Mouse (Mus musculus) stomach, embryonic 14.5 days (tissue): Measurements from ENCODE around the gene Klhdc9. TPM values are rescaled to one million over a fixed set of nuclear protein-coding genes. Genes with fewer than 3 reads are reported as not detected.

Experiments
- ATAC-seq: fragments of 200-750 bp; cut with Nextera tagmentation; 2 replicates; pipeline ENCODE4 v1.8.0; 2017; ENCODE audit warnings: low read depth, moderate TSS enrichment; ENCODE audit not compliant: insufficient number of reproducible peaks, insufficient read depth, low FRiP score
- H3K27ac ChIP-seq: fragments of 300-500 bp; sonication (generic); 2 replicates; pipeline ENCODE4 v1.5.1; 2014; ENCODE audit warnings: mild to moderate bottlenecking, low read length, moderate library complexity, mixed read lengths
- H3K27me3 ChIP-seq: fragments of 300-500 bp; sonication (generic); 2 replicates; pipeline ENCODE4 v1.6.1; 2014; ENCODE audit warnings: low read length, control low read depth, mixed read lengths; ENCODE audit not compliant: control insufficient read depth, insufficient read depth
- H3K36me3 ChIP-seq: fragments of 300-500 bp; sonication (generic); 2 replicates; pipeline ENCODE4 v1.6.1; 2014; ENCODE audit warnings: mild to moderate bottlenecking, control low read depth, low read length, moderate library complexity, mixed read lengths; ENCODE audit not compliant: control insufficient read depth, insufficient read depth
- H3K4me1 ChIP-seq: fragments of 300-500 bp; sonication (generic); 2 replicates; pipeline ENCODE4 v1.6.1; 2014; ENCODE audit warnings: low read length, control low read depth, mixed read lengths; ENCODE audit not compliant: control insufficient read depth, insufficient read depth
- H3K4me2 ChIP-seq: fragments of 300-500 bp; sonication (generic); replicated peaks from 2 replicates; pipeline ENCODE4 v1.6.1; 2014; ENCODE audit warnings: low read depth, low read length, control low read depth
- H3K4me3 ChIP-seq: fragments of 300-500 bp; sonication (generic); 2 replicates; pipeline ENCODE4 v1.5.1; 2014; ENCODE audit warnings: low read depth, low read length, control low read depth
- H3K9ac ChIP-seq: fragments of 300-500 bp; sonication (generic); replicated peaks from 2 replicates; pipeline ENCODE4 v1.6.1; 2014; ENCODE audit warnings: low read depth, mild to moderate bottlenecking, control low read depth, low read length, moderate library complexity, mixed read lengths
- H3K9me3 ChIP-seq: fragments of 300-500 bp; sonication (generic); 2 replicates; pipeline ENCODE4 v1.6.1; 2016; ENCODE audit warnings: low read depth, low read length, control low read depth; ENCODE audit not compliant: control insufficient read depth
- WGBS: fragments of 180-500 bp; shearing (Covaris S2); extraction: QIAGEN DNeasy Blood & Tissue Kit; methylation state at CpG from one replicate; pipeline ENCODE4 v1.1.7; 2014; 5-methylcytosine and 5-hydroxymethylcytosine counted together
- polyA plus RNA-seq: library from polyadenylated mRNA; unstranded; fragments of >200 nt; fragmentation: Nextera tagmentation; extraction: Ambion mirVana; gene quantifications from 2 replicates; pipeline ENCODE4 v1.2.1, GENCODE M21; 2014

Klhdc9 gene
- polyA plus RNA-seq, 1 experiment from 2014 or later: 1.5 TPM

GRCm38 (mm10) chr1:171369845-171370556, 9.4 kb upstream of the Klhdc9 start, which contains the start of gene Nectin4:
Nectin4 (plus strand) TSS chr1:171370099.
- 34% methylated on average over 20 of the region's 20 CpGs for WGBS
- H3K9ac ChIP-seq: 0 out of 2 replicates have a peak within 1 kb of the TSS, but pooled peaks have one; percentile 22
- no peaks in the 10 kb centered on the region for H3K27me3 ChIP-seq
- peak; percentile 84 for ATAC-seq
- H3K9me3 ChIP-seq: no peaks in the 10 kb centered on the region
- H3K27ac ChIP-seq: peak within 1 kb of the TSS; percentile 67; the same call in 1 of the 2 replicates
- H3K4me3 ChIP-seq: peak within 1 kb of the TSS; percentile 18; the same call in 1 of the 2 replicates
- H3K4me1 ChIP-seq: peaks cover 14% of the 10 kb centered on the region; the same call in 1 of the 2 replicates
- peak within 1 kb of the TSS; percentile 29 for H3K4me2 ChIP-seq
- H3K36me3 ChIP-seq: no peaks in the 10 kb centered on the region

GRCm38 (mm10) chr1:171365934-171366333, 5.3 kb upstream of the Klhdc9 start:
- 53% methylated on average over 7 of the region's 7 CpGs for WGBS
- no peaks in the 10 kb centered on the region for H3K36me3 ChIP-seq

DNA sequence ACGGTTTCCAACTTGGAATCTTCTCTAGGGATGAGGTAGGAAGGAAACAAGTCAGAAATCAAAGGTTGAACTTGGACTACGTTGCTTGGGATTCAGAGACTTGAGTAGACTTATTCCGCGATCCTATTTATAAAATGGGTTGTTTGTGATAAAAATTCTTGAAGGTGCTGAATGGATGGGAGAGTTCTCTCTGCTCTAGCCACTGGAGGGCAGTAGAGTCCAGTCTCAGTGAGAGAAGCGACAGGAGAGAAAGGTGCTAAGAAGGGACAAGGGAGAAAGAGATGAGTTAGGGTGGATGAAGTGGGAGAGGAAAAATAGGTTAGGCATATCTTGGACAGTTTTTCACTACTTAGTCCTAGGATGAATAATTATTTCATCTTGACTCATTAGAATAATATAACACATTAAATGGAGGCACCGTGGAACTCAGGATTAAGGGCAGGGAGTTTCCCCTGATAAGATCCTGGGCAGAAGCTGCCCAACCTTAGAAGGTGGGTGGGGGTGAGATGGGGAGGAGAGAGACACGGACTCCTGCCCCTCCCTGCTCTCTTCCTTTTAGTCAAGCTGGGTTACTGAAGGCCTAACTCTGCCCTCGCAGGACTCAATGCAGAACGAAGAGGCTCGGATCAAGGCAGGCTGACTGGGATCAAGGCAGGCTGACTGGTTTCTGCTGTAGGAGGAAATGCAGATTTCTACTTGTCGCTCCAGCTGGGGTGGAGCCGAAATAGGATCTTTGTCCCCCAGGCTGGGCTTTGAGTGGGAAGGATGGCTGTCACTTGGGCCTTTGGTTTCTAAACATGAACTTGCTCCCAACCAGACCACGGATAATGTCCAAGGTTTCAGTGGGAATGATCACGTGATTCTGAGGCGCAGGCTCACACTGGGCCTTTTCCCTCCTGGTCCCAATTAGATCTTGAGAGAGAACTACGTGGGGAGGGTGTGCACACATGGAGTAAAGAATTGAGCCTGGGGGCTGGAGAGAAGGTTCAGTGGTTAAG, 807 bp upstream of the Klhdc9 start:
- no peaks in the 10 kb centered on the region for H3K27me3 ChIP-seq
- 0 out of 2 replicates have a peak, but pooled peaks cover 3% of the 10 kb centered on the region for H3K9me3 ChIP-seq
- H3K4me2 ChIP-seq: peak overlapping the region; percentile 57
- peak; percentile 70; the same call in 1 of the 2 replicates for ATAC-seq
- peaks cover 6% of the 10 kb centered on the region for H3K4me1 ChIP-seq
- peak overlapping the region; percentile 47 for H3K4me3 ChIP-seq
- peaks cover 13% of the 10 kb centered on the region; the same call in 1 of the 2 replicates for H3K36me3 ChIP-seq
- 27% methylated on average over 16 of the region's 16 CpGs for WGBS
- peak overlapping the region; percentile 49 for H3K9ac ChIP-seq
- peak overlapping the region; percentile 34; the same call in 1 of the 2 replicates for H3K27ac ChIP-seq

More at GRCm38 (mm10) chr1:171365934-171366333, 5.3 kb upstream of the Klhdc9 start:
- Histone ChIP-seq H3K4me2 (no peak overlapping the region), H3K27ac (no peak overlapping the region), H3K4me1 (no peaks in the 10 kb centered on the region), H3K27me3 (no peaks in the 10 kb centered on the region), H3K9me3 (no peaks in the 10 kb centered on the region), H3K4me3 (no peak overlapping the region), H3K9ac (no peak overlapping the region)
- no peak for ATAC-seq

DNA sequence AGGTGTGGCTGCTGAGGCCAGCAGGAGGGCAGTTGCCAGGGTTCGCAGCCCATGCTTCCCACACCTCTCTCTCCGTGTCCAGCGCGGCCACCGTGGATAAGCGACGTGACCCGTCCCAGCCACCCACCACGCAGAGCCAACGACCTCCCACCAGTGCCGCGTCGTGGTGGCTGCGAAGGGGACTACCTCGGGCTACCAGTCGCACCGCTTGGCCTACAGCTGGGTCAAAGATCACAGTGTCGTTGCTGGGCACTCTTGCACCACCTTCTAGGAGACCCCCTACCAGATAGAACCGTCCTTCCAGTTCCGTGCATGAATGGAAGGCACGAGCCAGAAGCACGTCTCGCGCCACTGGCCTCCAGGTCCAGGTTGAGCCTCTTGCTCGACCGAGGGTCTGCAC, 345 bp downstream of the Klhdc9 start:
- no peak; the same call in 1 of the 2 replicates for ATAC-seq
- Histone ChIP-seq H3K4me2 (peak overlapping the region; percentile 57), H3K9me3 (0 out of 2 replicates have a peak, but pooled peaks cover 3% of the 10 kb centered on the region), H3K36me3 (peaks cover 15% of the 10 kb centered on the region; the same call in 1 of the 2 replicates), H3K27me3 (no peaks in the 10 kb centered on the region), H3K27ac (peak overlapping the region; percentile 34; the same call in 1 of the 2 replicates), H3K9ac (peak overlapping the region; percentile 49; the same call in 1 of the 2 replicates), H3K4me1 (peaks cover 6% of the 10 kb centered on the region), H3K4me3 (peak overlapping the region; percentile 47)
- WGBS: 9% methylated on average over 25 of the region's 26 CpGs

GRCm38 (mm10) chr1:171358421-171358820, 2.2 kb downstream of the Klhdc9 start:
- ATAC-seq: no peak

GRCm38 (mm10) chr1:171356814-171357213, 3.8 kb downstream of the Klhdc9 start:
- H3K9ac ChIP-seq: no peak overlapping the region
- peaks cover 6% of the 10 kb centered on the region for H3K4me1 ChIP-seq
- 89% methylated on average over 2 of the region's 2 CpGs for WGBS
- ATAC-seq: no peak
- H3K9me3 ChIP-seq: 0 out of 2 replicates have a peak, but pooled peaks cover 3% of the 10 kb centered on the region
- no peak overlapping the region for H3K4me2 ChIP-seq
- H3K27me3 ChIP-seq: no peaks in the 10 kb centered on the region
- no peak overlapping the region for H3K4me3 ChIP-seq
- peaks cover 15% of the 10 kb centered on the region; the same call in 1 of the 2 replicates for H3K36me3 ChIP-seq
- H3K27ac ChIP-seq: no peak overlapping the region

More at GRCm38 (mm10) chr1:171358421-171358820, 2.2 kb downstream of the Klhdc9 start:
- Histone ChIP-seq H3K4me2 (no peak overlapping the region), H3K27me3 (no peaks in the 10 kb centered on the region), H3K9me3 (0 out of 2 replicates have a peak, but pooled peaks cover 3% of the 10 kb centered on the region), H3K36me3 (peaks cover 15% of the 10 kb centered on the region; the same call in 1 of the 2 replicates), H3K4me3 (no peak overlapping the region), H3K4me1 (peaks cover 6% of the 10 kb centered on the region), H3K27ac (no peak overlapping the region), H3K9ac (no peak overlapping the region)
- WGBS: 67% methylated on average over 4 of the region's 4 CpGs

GRCm38 (mm10) chr1:171355812-171356340, 4.7 kb downstream of the Klhdc9 start:
- no peak overlapping the region for H3K27ac ChIP-seq
- H3K4me3 ChIP-seq: no peak overlapping the region
- peaks cover 6% of the 10 kb centered on the region for H3K4me1 ChIP-seq
- no peaks in the 10 kb centered on the region for H3K27me3 ChIP-seq
- H3K9me3 ChIP-seq: 0 out of 2 replicates have a peak, but pooled peaks cover 3% of the 10 kb centered on the region
- H3K9ac ChIP-seq: no peak overlapping the region
- 78% methylated on average over 5 of the region's 5 CpGs for WGBS
- no peak for ATAC-seq
- peaks cover 15% of the 10 kb centered on the region; the same call in 1 of the 2 replicates for H3K36me3 ChIP-seq
- H3K4me2 ChIP-seq: no peak overlapping the region
